Mouse (Mus musculus): Measurements from ENCODE around the gene Neurl1b. TPM values are rescaled to one million over a fixed set of nuclear protein-coding genes. Genes with fewer than 3 reads are reported as not detected.

The Neurl1b gene
- total and polyA plus RNA-seq, 3 experiments: 0.12 to 0.28 TPM; not detected in 1

GRCm38 (mm10) chr17:26385252-26386130 lies 29.1 kb upstream of the Neurl1b start:
- no peaks in the 10 kb centered on the region for H3K79me2 ChIP-seq (ENCODE audit: control insufficient read depth, insufficient read depth, low read length, poor library complexity)
- no peaks in the 10 kb centered on the region for H3K9me3 ChIP-seq (replicated peaks; ENCODE audit: insufficient read depth, low read length)
- no peak overlapping the region for H3K4me3 ChIP-seq (ENCODE audit: control insufficient read depth in 1 of 2, insufficient read depth in 1 of 2, low read depth in 2 of 2, low read length in 2 of 2)
- no peaks in the 10 kb centered on the region for H3K36me3 ChIP-seq (ENCODE audit: control insufficient read depth in 1 of 2, insufficient read depth in 2 of 2, low read length in 2 of 2)
- no peak for DNase-seq (ENCODE audit: low read depth, low spot score)
- H3K27ac ChIP-seq (ENCODE audit: control insufficient read depth, low read depth, low read length): no peak overlapping the region
- H3K4me1 ChIP-seq (ENCODE audit: control insufficient read depth in 1 of 2, insufficient read depth in 2 of 2, low read length in 2 of 2): no peaks in the 10 kb centered on the region
- no peak for TF ChIP-seq MEF2A (IDR thresholded peaks at IDR 0.05; ENCODE audit: extremely low read depth, insufficient replicate concordance, low read depth, low read length, poor library complexity, severe bottlenecking)
- no peak for TF ChIP-seq EP300 (IDR thresholded peaks at IDR 0.05; ENCODE audit: low read depth in 1 of 2, low read length in 2 of 2)
- TF ChIP-seq TAL1 (IDR thresholded peaks at IDR 0.05; ENCODE audit: low read length): no peak
- TF ChIP-seq ZNF384 (IDR thresholded peaks at IDR 0.05; ENCODE audit: low read depth, low read length): no peak
- no peak for TF ChIP-seq MAX (IDR thresholded peaks at IDR 0.05; ENCODE audit: low read length)
- no peak for TF ChIP-seq ZC3H11A (IDR thresholded peaks at IDR 0.05; ENCODE audit: low read depth, low read length)
- no peak for TF ChIP-seq BHLHE40 (IDR thresholded peaks at IDR 0.05; ENCODE audit: borderline replicate concordance, low read depth, low read length)
- TF ChIP-seq POLR2AphosphoS5 (IDR thresholded peaks at IDR 0.05; ENCODE audit: borderline replicate concordance, low read depth, low read length): no peak
- TF ChIP-seq CHD1 (IDR thresholded peaks at IDR 0.05; ENCODE audit: low read depth, low read length): no peak
- no peak overlapping the region for H3K9ac ChIP-seq (ENCODE audit: control insufficient read depth, low read depth, low read length, poor library complexity, severe bottlenecking)
- peaks cover 0 to 2% of the 10 kb centered on the region in 2 experiments; a peak in 3 of 4 replicates for H3K27me3 ChIP-seq (ENCODE audit: control insufficient read depth in 1 of 2, insufficient read depth in 2 of 2, low read length in 2 of 2)

GRCm38 (mm10) chr17:26386131-26386481 lies 28.5 kb upstream of the Neurl1b start:
- no peak overlapping the region for H3K4me3 ChIP-seq (ENCODE audit: control insufficient read depth in 1 of 2, insufficient read depth in 1 of 2, low read depth in 2 of 2, low read length in 2 of 2)
- peaks cover 2% of the 10 kb centered on the region in 2 experiments for H3K27me3 ChIP-seq (ENCODE audit: control insufficient read depth in 1 of 2, insufficient read depth in 2 of 2, low read length in 2 of 2)
- H3K79me2 ChIP-seq (ENCODE audit: control insufficient read depth, insufficient read depth, low read length, poor library complexity): no peaks in the 10 kb centered on the region
- TF ChIP-seq ZC3H11A (IDR thresholded peaks at IDR 0.05; ENCODE audit: low read depth, low read length) (no peak), NELFE (IDR thresholded peaks at IDR 0.05; ENCODE audit: low read depth, low read length) (no peak), TCF12 (IDR thresholded peaks at IDR 0.05; ENCODE audit: low read depth, low read length) (no peak), ELF1 (IDR thresholded peaks at IDR 0.05; ENCODE audit: low read depth, low read length) (no peak), MAX (IDR thresholded peaks at IDR 0.05; ENCODE audit: low read length) (no peak), RAD21 (IDR thresholded peaks at IDR 0.05; ENCODE audit: low read depth, low read length) (no peak), POLR2A (IDR thresholded peaks at IDR 0.05; ENCODE audit: control insufficient read depth in 1 of 2, insufficient read depth in 1 of 2, low read depth in 1 of 2, low read length in 2 of 2, poor library complexity in 1 of 2) (no peak)
- no peaks in the 10 kb centered on the region for H3K36me3 ChIP-seq (ENCODE audit: control insufficient read depth in 1 of 2, insufficient read depth in 2 of 2, low read length in 2 of 2)
- no peaks in the 10 kb centered on the region for H3K9me3 ChIP-seq (replicated peaks; ENCODE audit: insufficient read depth, low read length)
- H3K9ac ChIP-seq (ENCODE audit: control insufficient read depth, low read depth, low read length, poor library complexity, severe bottlenecking): no peak overlapping the region
- DNase-seq (ENCODE audit: low read depth, low spot score): no peak
- H3K4me1 ChIP-seq (ENCODE audit: control insufficient read depth in 1 of 2, insufficient read depth in 2 of 2, low read length in 2 of 2): no peaks in the 10 kb centered on the region
- no peak overlapping the region for H3K27ac ChIP-seq (ENCODE audit: control insufficient read depth, low read depth, low read length)
